Mouse (Mus musculus) spleen, adult 18-20 months (tissue): ENCODE results near the gene Shroom3.
A peak's percentile ranks its signal among the peaks of the same experiment; 100 is the strongest.

ENCODE experiments used
- DNase-seq, 2 experiments: peaks; one replicate each; pipeline ENCODE4 v3.0.0; 2022; ENCODE audit warnings: mixed read lengths in 2 of 2

Gene Shroom3

GRCm38 (mm10) chr5:92937701-92938100 is 254.5 kb downstream of the Shroom3 start:
- DNase-seq = no peak

GRCm38 (mm10) chr5:92939246-92939995 is 256.2 kb downstream of the Shroom3 start:
- DNase-seq = no peak

GRCm38 (mm10) chr5:92942166-92942565 is 258.9 kb downstream of the Shroom3 start:
- DNase-seq = no peak

- DNase-seq = no peak
Observed at GRCm38 (mm10) chr5:92942577-92942976, 259.3 kb downstream of the Shroom3 start.

- DNase-seq = no peak
Observed at GRCm38 (mm10) chr5:92944867-92945266, 261.6 kb downstream of the Shroom3 start.

- no peak for DNase-seq
Observed at GRCm38 (mm10) chr5:92948972-92949745, 265.9 kb downstream of the Shroom3 start.

GRCm38 (mm10) chr5:92950583-92950982 is 267.3 kb downstream of the Shroom3 start:
- DNase-seq = no peak

- DNase-seq = no peak
Observed at GRCm38 (mm10) chr5:92951079-92951478, 267.8 kb downstream of the Shroom3 start.

GRCm38 (mm10) chr5:92953865-92954264 is 270.6 kb downstream of the Shroom3 start:
- DNase-seq = no peak

- peak in 1 of 2 experiments; percentile 31 for DNase-seq
Observed at GRCm38 (mm10) chr5:92954323-92954722, 271.1 kb downstream of the Shroom3 start.

GRCm38 (mm10) chr5:92954827-92955475 is 271.7 kb downstream of the Shroom3 start:
- DNase-seq = no peak

- no peak for DNase-seq
Observed at GRCm38 (mm10) chr5:92959287-92959686, 276.1 kb downstream of the Shroom3 start.

GRCm38 (mm10) chr5:92959708-92960107 is 276.5 kb downstream of the Shroom3 start:
- no peak for DNase-seq

- no peak for DNase-seq
Observed at GRCm38 (mm10) chr5:92961353-92961752, 278.1 kb downstream of the Shroom3 start.

GRCm38 (mm10) chr5:92961770-92962231 is 278.6 kb downstream of the Shroom3 start:
- DNase-seq = no peak

- no peak for DNase-seq
Observed at GRCm38 (mm10) chr5:92964691-92965090, 281.5 kb downstream of the Shroom3 start.

GRCm38 (mm10) chr5:92967143-92967542 is 283.9 kb downstream of the Shroom3 start:
- no peak for DNase-seq

- DNase-seq = no peak
Observed at GRCm38 (mm10) chr5:92967906-92968305, 284.7 kb downstream of the Shroom3 start.

GRCm38 (mm10) chr5:92969443-92969842 is 286.2 kb downstream of the Shroom3 start:
- DNase-seq = no peak

- DNase-seq = no peak
Observed at GRCm38 (mm10) chr5:92969926-92970325, 286.7 kb downstream of the Shroom3 start.

- no peak for DNase-seq
Observed at GRCm38 (mm10) chr5:92970480-92970879, 287.2 kb downstream of the Shroom3 start.

- DNase-seq = no peak
Observed at GRCm38 (mm10) chr5:92980393-92980792, 297.2 kb downstream of the Shroom3 start.

- no peak for DNase-seq
Observed at GRCm38 (mm10) chr5:92980862-92981261, 297.6 kb downstream of the Shroom3 start.
